12 mouse cellular contexts compared by ENCODE assay signal in genomic region chr5:140081084-140081483, GRCm38 (mm10).
"Had no signal": no experiment of that assay in that cellular context is flagged by ENCODE, and none has a peak within 500 bp of the region (broad histone marks: within the 10 kb centered on the region; RNA-seq: fewer than 3 reads in every experiment).

No protein-coding gene starts in this region.

- H3K27ac ChIP-seq: limb, embryonic 13.5 days; liver, embryonic 14.5 days had no signal

- ATAC-seq: intestine, postnatal 0 days had no signal

- DNase-seq: kidney, adult 8-10 months; kidney, postnatal 36 days; layer of hippocampus, adult 9-11 months; layer of hippocampus, postnatal 36 days; left cerebral cortex, postnatal 4 days; lung, adult 18-20 months; right cerebral cortex, postnatal 4 days; spleen, adult 18-20 months; thymus, postnatal 36 days had no signal

- H3K9ac ChIP-seq: limb, embryonic 13.5 days; liver, embryonic 14.5 days had no signal

- H3K4me2 ChIP-seq: limb, embryonic 13.5 days had no signal

- H3K4me3 ChIP-seq: limb, embryonic 13.5 days had no signal

- H3K9me3 ChIP-seq: limb, embryonic 13.5 days had no signal

- H3K27me3 ChIP-seq: limb, embryonic 13.5 days had no signal
